Mouse (Mus musculus) right cerebral cortex, postnatal 25 days (tissue): ENCODE data around the gene Lrrc4c.

Experiments
- DNase-seq: peaks from one replicate; pipeline ENCODE4 v3.0.0; 2022

Gene Lrrc4c

DNA sequence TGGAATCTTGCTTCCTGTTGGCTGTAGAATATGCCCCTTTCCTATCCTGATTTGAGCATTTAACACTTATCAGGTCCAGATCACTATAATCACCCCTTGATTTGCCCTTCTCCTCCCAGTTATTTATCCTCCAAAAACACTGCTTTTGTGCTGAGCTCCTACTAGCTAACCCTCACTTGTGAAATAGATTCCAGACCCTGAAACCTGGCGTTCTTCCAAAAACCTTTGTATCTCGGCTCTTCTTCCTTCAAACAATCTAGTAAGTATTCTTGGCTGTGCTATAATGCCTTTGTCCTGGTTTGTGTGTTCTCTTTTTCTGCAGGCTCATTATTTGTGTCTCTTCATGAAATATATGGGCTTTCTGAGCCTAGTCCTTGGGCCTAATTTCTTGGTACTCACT lies 1167.6 kb downstream of the Lrrc4c start:
- no peak for DNase-seq

DNA sequence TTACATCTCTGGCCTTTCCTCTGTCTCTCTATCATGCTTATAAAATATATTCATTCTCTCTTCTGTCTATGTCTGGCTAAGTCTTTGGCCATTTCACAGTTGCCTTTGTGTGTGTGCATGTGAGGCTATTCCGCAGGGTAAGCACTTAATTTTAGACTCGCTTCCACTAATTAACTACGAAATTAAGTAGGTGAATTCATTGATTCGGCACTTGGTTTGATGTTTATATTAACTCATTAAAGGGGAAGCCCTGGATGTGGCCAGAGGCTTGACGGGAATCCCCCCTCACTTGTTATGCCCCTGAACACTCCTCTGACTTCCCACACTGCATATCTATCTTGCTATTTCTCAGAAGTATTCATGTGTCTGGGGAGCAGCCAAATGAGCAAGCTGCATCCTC lies 1169.6 kb downstream of the Lrrc4c start:
- no peak for DNase-seq

DNA sequence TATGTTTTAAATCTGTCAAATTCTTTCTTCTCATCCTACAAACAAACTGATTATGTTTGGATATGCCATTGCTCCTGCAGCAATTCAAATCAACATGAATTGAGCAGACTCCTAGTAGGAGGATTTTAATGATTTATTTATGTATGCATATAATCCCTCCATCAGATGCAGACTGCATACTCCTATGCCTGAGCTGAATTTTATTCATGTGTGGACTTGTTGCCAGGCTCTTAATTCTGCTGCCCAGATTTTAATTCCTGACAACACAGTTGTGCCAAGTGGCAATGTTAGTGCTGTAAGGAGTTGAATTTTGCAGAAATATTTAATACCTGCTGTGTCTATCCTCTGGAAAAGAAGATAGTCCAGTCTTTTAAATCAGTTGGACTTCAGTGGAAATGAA lies 1179.1 kb downstream of the Lrrc4c start:
- no peak for DNase-seq

DNA sequence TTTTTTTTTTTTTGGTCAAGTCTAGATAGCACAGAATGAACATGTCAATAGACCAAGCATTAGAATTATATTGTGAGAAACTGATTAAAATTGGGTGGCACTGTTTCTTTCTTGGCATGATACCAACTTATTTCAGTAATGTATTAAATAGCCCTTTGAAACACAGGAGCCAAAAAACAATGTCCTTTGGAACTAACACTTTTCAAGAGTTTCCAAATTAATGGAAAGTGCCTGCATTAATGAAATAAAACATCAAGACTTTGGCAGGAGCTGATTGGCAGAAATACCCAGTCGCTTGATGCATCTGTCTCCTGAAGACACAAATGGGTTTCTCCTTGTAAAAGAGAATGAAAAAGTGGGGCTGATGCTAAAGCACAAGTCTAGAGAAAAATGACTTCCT lies 1184.5 kb downstream of the Lrrc4c start:
- no peak for DNase-seq

DNA sequence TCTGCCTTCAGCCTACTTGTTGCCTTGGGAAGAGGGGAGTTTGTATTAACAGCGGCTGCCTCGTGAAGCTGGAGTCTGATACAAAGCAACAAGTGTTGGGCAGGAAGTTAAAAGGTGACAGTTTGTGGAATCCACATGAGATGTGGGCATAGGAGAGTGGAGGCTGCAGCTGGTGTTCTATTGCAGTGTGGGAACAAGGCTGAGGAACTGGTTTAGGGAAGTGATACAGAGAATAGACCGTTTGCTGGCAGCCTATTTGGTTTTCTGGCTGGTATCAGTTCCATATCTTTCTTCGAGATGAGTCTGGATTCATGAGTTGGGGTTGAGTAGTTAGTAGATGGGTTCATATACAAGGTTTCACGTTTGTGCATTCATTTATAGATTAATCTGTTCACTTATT lies 1186.9 kb downstream of the Lrrc4c start:
- DNase-seq: no peak

DNA sequence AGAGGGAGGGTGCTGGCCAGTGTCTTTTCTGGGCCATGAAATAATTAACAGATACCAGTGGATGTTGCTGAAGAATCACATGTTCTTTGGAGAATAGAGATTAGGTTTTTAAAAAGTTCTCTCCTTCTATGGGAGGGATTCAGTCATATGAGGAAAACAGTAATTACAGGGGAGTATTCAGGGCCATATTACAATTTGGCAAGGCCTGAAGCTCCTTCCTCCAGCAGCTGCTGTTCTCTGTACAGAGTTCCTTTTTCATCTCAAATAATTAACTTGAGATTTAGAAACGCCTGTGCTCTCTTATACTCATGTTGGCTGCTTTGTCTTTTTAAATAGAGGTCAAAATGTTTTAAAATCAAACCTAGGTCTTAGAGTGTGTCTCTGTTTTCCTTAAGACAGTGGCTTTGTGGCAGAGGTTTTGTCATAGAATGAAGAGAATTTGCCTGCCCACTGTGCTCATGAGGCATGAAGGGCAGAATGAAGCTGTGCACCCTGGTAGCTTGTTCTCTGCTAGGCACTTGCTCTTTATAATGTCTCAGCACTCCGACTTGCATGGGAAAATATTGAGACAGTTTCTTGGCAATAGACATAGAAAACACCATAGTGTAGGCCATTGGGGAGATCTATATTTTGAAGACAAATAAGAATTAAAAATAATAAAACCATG lies 1206.4 kb downstream of the Lrrc4c start:
- no peak for DNase-seq

DNA sequence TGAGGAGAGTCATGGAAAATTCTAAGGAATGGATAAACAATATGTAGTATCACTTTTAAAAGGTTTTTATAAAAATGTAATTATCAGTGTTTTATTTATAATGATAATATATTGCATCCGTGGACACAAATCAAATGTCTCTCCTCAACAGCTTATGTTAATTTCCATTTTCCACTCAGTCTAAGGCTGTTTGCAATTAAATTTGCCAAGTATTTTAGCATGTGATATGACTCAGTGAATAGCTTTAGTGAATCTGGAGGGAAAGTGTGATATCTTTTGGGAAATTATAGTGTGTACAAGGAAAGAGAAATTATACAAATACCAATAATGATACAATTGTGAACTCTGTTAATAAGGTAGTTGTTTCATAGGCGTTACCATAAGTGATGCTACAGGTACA lies 1207.1 kb downstream of the Lrrc4c start:
- DNase-seq: no peak

DNA sequence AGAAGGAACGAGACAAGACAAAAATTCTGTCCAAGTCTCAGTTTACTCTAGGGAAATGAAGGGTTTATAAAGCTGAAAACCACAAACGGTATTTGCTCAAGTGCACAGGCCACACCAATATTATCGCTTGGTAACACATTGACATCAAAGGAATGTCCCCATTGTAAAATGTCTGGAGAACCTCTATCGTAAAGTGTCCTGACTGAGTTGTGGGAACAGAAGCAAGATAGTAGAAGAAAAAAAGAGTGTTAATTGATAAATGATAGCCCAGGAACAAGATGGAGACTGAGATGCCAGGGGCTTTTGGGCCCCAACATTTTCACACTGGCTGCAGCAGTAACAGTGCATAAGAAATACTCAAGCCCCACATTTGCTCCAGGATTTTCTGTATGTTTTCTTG lies 1212.7 kb downstream of the Lrrc4c start:
- DNase-seq: no peak

DNA sequence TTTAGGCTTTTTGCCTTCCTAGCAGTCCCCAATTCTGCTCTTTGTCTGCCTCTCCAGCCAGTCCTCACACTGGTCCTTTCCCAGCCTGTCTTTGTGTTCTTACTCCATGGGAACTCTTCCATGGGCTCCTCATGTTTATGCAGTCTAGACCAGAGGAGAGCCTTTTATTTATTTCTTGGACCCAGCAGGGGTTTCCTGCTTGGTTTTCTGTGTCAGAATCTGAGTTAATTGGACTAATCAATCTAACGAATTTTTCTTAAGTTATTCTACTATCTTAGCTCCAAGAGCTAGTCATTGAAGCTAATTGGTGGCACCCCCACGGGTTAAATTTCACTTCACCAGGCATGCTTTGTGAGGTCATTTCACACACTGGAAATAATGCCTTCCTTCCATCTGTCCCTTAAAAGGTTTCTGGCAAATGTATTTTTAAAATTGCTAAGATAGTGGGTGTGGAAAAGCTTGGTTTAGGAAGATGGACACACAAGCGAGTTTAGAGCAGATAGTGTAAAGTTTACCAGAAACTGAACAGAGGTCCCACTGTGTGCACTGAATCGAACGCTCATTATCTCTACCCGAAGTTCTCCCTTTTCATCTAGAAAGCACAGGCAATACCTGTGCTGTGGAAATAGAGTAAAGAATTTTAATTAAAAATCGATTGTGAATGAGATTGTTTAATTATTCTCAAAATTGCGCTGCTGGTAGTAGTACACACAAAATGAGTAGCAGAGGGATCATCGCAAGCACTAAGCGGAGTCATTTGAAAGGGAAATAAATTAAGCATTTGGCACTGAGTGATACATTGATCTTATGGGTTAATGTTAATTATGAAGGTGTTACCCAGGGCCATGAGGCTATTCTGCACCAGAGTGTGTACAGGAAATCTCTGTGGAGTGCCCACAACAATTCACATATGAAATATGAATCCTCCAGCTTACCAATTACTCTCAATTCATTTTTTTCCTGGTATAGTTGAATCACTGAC lies 1226.0 kb downstream of the Lrrc4c start:
- DNase-seq: no peak

DNA sequence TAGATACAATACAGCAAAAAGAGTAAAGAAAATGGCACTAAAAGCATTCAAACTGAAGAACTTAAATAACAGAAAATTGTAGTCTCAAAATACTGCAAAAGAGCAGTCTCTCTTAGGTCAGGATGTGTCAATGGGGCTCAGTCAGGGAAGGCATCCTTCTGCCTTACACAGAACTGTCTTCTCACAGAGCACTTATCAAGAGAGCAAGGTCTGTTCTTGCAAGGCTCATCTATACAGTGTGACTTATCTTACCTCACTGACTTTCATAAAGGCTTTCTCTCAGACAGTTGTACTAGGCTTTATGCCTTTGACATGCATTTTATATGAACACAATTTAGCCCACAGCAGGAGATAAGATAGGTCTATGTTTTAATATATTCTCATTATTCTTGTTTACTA lies 1226.7 kb downstream of the Lrrc4c start:
- no peak for DNase-seq

DNA sequence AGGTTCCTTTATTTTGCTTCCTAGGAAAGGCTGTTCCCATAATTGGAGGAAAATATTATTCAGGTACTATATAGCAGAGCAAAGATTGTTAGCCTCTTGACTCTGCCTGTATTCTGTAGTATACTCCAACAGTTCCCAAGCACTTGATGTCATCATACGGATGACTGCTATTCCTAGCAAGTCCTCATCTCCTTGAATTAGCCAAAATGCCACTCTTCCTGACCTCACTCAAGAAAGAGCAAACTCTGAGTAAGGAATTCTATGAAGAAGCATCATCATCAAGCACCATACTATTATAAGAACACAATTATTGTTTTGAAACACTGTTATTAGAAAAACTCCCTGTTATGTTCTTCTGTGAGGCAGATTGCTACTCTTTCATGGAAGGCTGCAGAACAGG lies 1228.0 kb downstream of the Lrrc4c start:
- no peak for DNase-seq

DNA sequence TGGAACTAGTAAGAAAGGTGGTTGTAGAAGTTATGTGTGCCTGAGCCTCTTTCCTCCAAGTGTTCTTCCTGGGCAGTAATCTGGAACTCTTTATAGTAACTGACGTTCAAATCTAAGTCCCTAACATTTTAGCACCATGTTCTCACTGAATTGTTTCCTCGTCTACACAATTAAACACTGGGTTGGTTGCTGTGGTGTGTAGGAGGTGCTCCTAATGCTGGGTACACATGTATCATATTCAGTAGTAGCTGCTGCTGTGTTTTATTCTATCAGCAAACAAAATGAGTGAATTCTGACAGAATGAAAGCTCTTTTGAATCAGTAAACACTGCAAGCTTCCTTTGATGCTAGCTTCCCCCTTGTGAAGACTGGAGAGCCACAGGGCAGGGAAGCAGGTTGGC lies 1246.5 kb downstream of the Lrrc4c start:
- DNase-seq: no peak

DNA sequence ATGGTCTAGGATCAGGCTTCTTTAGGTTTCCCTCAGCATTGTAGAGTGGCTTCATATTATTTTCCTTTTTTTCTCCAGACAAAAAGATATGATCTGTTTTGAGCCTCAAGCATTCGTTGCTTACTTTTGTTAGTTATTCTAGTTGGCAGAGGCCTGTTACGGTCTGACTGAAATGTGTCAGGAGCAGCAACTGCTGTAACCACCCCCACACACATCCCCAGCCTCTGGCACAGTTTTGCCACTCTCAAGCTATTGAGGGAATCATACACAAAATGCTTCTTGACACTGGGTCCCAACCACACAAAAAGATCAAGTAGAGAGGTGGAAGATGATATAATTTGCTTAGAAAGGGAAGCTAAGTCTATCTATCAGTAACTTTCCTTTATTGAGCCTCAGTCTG lies 1251.0 kb downstream of the Lrrc4c start:
- no peak for DNase-seq

DNA sequence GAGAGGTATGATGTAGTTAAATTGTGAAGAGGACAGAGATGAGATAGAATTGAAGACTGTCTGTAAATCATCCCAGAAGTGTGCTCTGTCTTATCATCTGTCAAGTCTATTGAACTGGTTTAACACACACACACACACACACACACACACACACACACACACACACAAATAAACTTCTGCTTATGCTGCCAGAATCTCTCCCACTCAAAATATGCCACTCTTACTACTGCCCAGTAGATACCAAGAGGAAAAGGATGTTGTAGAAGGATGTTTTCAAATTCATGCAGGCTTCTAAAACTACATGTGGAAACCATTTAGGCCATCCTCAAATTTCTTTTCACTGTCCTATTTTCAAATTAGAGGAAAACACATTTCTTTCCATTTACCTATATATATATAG lies 1257.0 kb downstream of the Lrrc4c start:
- DNase-seq: no peak

DNA sequence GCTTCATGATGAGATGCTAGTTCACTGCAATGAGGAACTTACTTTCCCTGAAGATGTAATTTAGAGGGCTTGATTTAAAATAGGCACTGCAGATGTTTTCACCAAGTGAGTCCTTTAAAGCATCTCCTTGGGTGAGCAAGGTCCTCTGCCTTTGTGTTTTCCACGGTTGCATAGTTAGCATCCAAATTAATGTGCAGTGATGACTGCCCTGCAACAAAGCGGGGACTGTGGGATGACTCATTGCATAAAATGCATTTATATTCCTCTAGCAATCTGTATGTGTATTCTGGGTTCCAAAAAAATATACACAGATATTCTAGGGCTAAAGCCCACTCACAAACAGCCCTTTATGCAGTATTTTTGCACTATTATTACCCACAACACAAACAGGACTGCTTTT lies 1263.2 kb downstream of the Lrrc4c start:
- no peak for DNase-seq

DNA sequence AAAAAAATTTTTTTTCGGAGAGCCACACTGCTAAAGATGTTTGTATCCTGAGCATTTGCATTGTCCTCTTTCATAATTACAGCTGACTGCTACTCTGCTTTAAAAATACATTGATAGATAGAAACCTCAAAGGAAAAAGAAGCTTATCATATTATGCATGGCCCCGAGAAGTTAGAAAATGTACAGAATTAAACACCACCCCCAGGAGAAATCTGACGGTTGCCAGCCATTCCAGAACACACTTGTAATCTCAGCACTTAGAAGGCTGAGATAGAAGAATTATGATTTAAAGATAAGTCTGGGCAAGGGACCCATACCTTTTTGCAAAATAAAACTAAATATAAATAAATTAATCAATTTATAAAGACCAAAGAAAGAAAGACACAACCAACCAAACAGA lies 1268.4 kb downstream of the Lrrc4c start:
- DNase-seq: no peak

DNA sequence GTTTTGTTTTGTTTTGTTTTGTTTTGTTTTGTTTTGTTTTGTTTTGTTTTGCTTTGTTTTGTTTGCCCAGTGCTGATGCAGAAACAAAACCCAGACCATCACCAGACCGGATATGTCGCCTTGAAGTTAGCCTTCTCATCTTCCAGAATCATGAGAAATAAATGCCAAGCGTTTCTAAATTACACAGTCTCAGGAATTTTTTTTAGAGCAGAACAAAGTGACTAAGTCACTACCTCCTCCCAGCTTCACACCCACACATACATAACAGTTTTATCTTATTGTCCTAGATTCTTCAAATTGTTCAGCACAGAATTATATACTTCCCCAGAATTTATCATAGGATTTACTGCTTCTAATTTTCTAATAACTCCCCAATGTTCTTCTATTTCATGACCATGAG lies 1272.6 kb downstream of the Lrrc4c start:
- DNase-seq: no peak

DNA sequence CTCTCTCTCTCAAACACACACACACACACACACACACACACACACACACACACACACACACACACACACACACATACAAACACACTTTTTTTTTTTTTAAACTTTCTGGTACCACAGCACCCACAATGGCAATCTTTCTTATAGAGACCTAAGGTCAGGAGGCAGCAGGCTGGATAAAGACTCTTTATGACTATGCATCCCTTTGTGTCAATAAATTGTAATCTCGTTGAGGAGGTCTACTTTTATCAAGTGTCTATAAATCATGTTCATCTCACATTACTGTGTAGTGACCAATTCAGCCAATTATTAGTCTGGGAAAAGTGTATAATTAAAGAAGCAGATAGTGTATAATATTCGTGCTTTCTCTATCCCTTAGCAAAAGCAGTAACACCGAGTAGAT lies 1286.2 kb downstream of the Lrrc4c start:
- DNase-seq: no peak

DNA sequence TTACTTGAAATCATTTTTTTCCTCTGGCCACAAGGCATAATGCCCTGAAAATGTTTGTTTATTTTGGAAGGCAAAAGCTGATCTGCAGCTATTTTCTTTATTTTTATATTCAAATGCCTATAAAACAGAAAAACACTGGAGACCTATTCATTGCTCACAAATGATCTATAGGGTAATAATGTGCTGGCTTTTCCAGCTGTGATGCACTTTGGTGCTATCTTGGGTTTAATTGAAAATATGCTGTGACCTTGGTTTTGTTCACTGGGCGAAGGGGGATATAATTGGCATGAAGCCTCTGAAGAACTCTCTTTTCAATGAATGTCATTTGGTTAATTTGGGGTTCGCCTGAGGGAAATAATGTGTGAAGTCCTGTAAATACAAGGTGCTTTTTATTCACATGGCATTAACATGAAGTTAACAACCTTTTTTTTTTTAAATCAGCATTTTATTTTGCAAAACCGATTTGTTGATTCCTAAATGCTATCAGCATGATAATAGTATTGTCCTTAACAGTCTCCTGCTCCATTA lies 1286.8 kb downstream of the Lrrc4c start:
- DNase-seq: no peak

DNA sequence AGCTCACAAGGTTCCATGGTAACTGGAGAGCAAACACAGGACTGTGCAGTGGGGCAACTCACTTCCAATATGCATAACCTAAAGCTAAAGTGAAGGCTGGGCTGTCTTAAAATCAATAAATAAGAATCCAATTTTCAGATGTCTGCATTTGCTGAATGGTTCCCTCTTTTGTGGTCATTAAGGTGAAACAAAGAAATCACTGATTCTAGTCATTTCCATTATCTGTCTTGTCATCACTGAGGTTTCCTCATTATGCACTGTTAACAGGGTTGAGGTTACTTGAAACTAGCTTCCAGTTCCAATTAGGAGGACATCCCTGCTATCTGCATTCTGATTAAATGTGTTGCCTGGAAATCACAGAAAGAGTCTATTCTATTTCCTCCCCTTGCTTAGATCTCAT lies 1291.5 kb downstream of the Lrrc4c start:
- DNase-seq: no peak

DNA sequence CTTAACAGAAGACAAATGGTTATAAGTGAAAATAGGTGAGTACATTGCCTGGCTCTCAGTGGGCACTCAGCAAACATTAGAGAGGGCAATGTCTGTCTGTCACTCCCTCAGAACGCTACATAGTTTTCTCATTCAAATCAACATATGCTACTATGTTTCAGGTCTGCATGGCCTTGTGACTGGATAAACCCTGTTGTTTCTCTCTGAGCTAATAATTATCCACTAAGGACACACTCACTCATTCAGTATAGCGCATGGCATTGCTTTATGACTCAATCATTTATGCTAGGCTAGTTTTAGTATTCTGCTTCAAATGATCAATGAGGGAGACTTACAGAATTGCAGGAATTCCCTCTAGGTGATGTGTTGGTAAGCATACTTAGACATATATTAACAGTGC lies 1292.6 kb downstream of the Lrrc4c start:
- DNase-seq: no peak

DNA sequence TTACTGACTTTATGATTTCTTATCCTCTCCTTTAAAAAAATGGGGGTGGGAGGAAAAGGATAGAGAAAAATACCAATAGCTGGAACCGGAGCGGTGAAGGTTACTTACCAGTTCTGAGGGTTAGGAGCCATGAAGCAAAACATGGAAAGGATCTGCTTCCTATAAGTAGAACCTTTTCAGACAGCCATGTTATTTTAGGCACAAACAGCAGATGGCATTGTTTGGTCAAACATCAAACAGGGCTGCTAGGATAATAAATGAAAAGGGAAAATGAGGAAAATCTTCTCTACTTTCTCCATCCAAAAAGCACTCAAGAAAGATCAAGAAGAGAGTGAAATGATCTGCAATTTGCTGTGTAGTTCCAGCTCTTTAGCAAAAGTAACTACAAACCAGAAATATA lies 1296.8 kb downstream of the Lrrc4c start:
- no peak for DNase-seq

DNA sequence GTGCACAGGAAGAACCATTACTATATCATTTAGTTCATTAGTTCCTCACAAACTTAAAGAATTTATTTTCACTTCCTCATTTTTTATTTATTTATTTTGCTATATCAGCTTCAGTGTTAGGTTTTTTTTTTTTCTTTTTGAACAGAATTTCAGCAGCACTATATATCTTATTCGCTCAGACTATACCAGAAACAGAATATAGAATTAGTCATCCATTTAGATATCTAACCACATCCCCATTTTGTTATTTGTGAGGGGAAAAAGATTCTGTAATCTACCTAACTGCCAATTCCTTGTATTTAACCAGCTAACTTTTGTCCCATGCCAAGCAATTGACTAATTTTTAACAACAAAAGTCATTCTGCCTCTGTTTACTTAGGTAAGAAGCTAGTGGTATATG lies 1300.6 kb downstream of the Lrrc4c start:
- DNase-seq: no peak

DNA sequence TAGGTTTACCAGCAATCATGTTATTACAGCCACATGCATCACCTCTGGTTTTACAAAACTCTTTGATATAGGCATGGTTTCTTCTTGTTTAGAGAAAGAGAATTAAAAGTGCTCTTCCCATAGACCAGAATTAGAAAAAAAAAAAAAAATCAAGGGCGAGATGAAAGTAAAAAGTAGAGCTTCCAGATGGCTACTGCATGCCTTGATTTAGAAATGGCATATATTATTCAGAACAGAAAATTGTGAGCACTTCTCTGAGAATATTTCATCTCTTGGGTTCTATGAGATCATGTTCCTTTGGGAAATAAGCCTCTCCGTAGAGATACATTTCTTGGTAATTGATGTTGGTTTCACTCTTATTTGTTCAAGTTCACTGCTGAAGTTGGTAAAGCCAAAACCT lies 1322.0 kb downstream of the Lrrc4c start:
- DNase-seq: no peak
